9 mouse cellular contexts compared by ENCODE assay signal in the genomic region with DNA sequence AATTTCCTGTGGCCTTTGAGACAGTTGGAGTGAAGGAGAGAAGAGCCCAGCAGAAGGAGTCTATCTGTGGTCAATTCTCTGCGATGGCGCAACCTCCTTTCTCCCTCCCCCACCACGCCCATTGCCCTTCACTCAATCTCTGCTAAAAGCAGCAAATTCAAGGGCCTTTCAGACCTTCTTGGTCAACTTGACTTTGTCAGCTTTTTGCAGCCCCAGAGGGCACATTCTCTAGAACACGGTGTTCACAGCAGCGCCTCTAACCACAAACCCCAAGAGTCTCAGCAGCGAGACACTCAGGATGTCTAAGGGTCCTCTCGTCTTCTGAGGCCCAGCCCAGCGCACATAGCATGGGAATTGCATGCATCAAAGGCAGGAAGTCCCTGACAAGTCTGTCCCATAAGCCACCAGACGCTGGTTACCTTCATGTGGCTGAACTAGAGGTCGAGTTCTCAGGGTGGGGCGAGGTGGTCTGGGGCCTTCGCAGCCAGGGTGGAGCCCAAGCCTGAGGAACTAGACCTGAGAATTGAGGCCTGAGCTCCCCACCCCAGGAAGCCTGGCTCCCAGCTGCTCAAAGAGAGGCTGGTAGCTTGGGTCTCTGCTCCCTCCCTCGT. TPM values are rescaled to one million over a fixed set of nuclear protein-coding genes. Genes with fewer than 3 reads are reported as not detected.
DNase-seq lines count a peak whose midpoint lies in the region; ATAC-seq and TF ChIP-seq lines count a peak whose summit lies in the region.
"Had no signal": no experiment of that assay in that cellular context is flagged by ENCODE, and none has a peak within 500 bp of the region (broad histone marks: within the 10 kb centered on the region; RNA-seq: fewer than 3 reads in every experiment).

No protein-coding gene starts in this region.

- TF ChIP-seq CTCF in lung, postnatal 0 days (IDR thresholded peaks at IDR 0.05): no peak

- H3K36me3 ChIP-seq in heart, embryonic 13.5 days: no peaks in the 10 kb centered on the region
- no peaks in the 10 kb centered on the region for H3K36me3 ChIP-seq in heart, embryonic 16.5 days (ENCODE audit: control insufficient read depth, insufficient read depth)
- H3K36me3 ChIP-seq in lung, postnatal 0 days (ENCODE audit: insufficient read depth, low read length): no peaks in the 10 kb centered on the region

- no peak overlapping the region for H3K4me2 ChIP-seq in heart, embryonic 13.5 days
- H3K4me2 ChIP-seq in heart, embryonic 16.5 days (ENCODE audit: low read depth, low read length): peak overlapping the region; percentile 27; the same call in 1 of the 2 replicates
- H3K4me2 ChIP-seq in lung, postnatal 0 days (replicated peaks; ENCODE audit: low read depth, low read length): no peak overlapping the region

- H3K9me3 ChIP-seq in heart, embryonic 13.5 days: 0 out of 2 replicates have a peak, but pooled peaks cover 5% of the 10 kb centered on the region
- H3K9me3 ChIP-seq in heart, embryonic 16.5 days (replicated peaks; ENCODE audit: control insufficient read depth, low read length): peaks cover 5% of the 10 kb centered on the region; the same call in 1 of the 2 replicates
- no peaks in the 10 kb centered on the region for H3K9me3 ChIP-seq in lung, postnatal 0 days (ENCODE audit: low read length)

- peaks cover 27% of the 10 kb centered on the region for H3K4me1 ChIP-seq in heart, embryonic 13.5 days
- H3K4me1 ChIP-seq in heart, embryonic 16.5 days (ENCODE audit: control insufficient read depth, insufficient read depth, low read length): peaks cover 24% of the 10 kb centered on the region
- H3K4me1 ChIP-seq in lung, postnatal 0 days (ENCODE audit: insufficient read depth, low read depth, low read length): peaks cover 16% of the 10 kb centered on the region; the same call in 1 of the 2 replicates

- H3K4me3 ChIP-seq in heart, embryonic 13.5 days: no peak overlapping the region
- H3K4me3 ChIP-seq in heart, embryonic 16.5 days (ENCODE audit: low read length): no peak overlapping the region
- H3K4me3 ChIP-seq in lung, postnatal 0 days (ENCODE audit: low read depth, low read length): no peak overlapping the region

- WGBS in heart, embryonic 13.5 days: 60% methylated on average over 13 of the region's 13 CpGs
- 50% methylated on average over 13 of the region's 13 CpGs for WGBS in heart, embryonic 16.5 days
- WGBS in lung, postnatal 0 days: 25% methylated on average over 13 of the region's 13 CpGs

- DNase-seq in heart, adult 9 months (ENCODE audit: low spot score in 2 of 2): no peak
- peak; percentile 93 for DNase-seq in lung, postnatal 0 days (ENCODE audit: low spot score)
- peak; percentile 83 for DNase-seq in thymus, postnatal 0 days (ENCODE audit: low spot score)
- DNase-seq in right cerebral cortex, adult 2 months (ENCODE audit: low spot score in 2 of 2): no peak
- no peak for DNase-seq in layer of hippocampus, adult 18-20 months (ENCODE audit: low spot score in 2 of 2)
- DNase-seq in embryo, embryonic 10.5 days (ENCODE audit: low spot score): no peak

- ATAC-seq in heart, embryonic 13.5 days (ENCODE audit: extremely low read depth, insufficient number of reproducible peaks, low FRiP score, low TSS enrichment): no peak
- peak; percentile 38; the same call in 1 of the 2 replicates for ATAC-seq in heart, embryonic 16.5 days (replicated peaks; ENCODE audit: extremely low read depth, insufficient read depth, low FRiP score)
- ATAC-seq in lung, postnatal 0 days: peak; percentile 73
- ATAC-seq: Patski had no signal

- TF ChIP-seq EP300 in lung, postnatal 0 days (IDR thresholded peaks at IDR 0.05): no peak

- H3K27me3 ChIP-seq in heart, embryonic 13.5 days (replicated peaks): no peaks in the 10 kb centered on the region
- H3K27me3 ChIP-seq in heart, embryonic 16.5 days (ENCODE audit: control insufficient read depth, insufficient read depth, low read length): no peaks in the 10 kb centered on the region
- H3K27me3 ChIP-seq in lung, postnatal 0 days (replicated peaks; ENCODE audit: insufficient read depth, low read length): no peaks in the 10 kb centered on the region
- H3K27me3 ChIP-seq: Patski had no signal

- H3K27ac ChIP-seq in heart, embryonic 13.5 days (replicated peaks): peak overlapping the region; percentile 59
- peak overlapping the region; percentile 62 for H3K27ac ChIP-seq in heart, embryonic 16.5 days (ENCODE audit: low read length)
- H3K27ac ChIP-seq in lung, postnatal 0 days (ENCODE audit: low read length): peak overlapping the region; percentile 87

- no peak overlapping the region for H3K9ac ChIP-seq in heart, embryonic 13.5 days
- H3K9ac ChIP-seq in heart, embryonic 16.5 days (ENCODE audit: low read length): no peak overlapping the region
- no peak overlapping the region for H3K9ac ChIP-seq in lung, postnatal 0 days (replicated peaks; ENCODE audit: low read depth)

RNA-seq across cellular contexts. Expression of a gene that starts 37.8 kb away (rescaled TPM):
- polyA plus RNA-seq in heart, embryonic 13.5 days (2015; fragmentation: Nextera tagmentation; extraction: Ambion mirVana): 281 and 299 TPM in 2 replicates
- 235 and 294 TPM in 2 replicates for polyA plus RNA-seq in heart, embryonic 16.5 days (2015; fragmentation: Nextera tagmentation; extraction: Ambion mirVana)
- 83.6 and 97.1 TPM in 2 replicates for polyA plus RNA-seq in lung, postnatal 0 days (2015; fragmentation: Nextera tagmentation; extraction: Ambion mirVana)
- 427 and 439 TPM in 2 replicates for polyA plus RNA-seq in thymus, postnatal 0 days (2015; fragmentation: Nextera tagmentation; extraction: Ambion mirVana)
- total RNA-seq in layer of hippocampus, adult 18-20 months (2021): 10 to 100 TPM; 23.3 to 23.9 TPM

RNA-seq across cellular contexts. Expression of a gene that starts 41.1 kb away (rescaled TPM):
- 9.7 and 10.2 TPM in 2 replicates for polyA plus RNA-seq in heart, embryonic 13.5 days (2015; fragmentation: Nextera tagmentation; extraction: Ambion mirVana)
- polyA plus RNA-seq in heart, embryonic 16.5 days (2015; fragmentation: Nextera tagmentation; extraction: Ambion mirVana): 10.2 and 10.7 TPM in 2 replicates
- 20.0 and 22.3 TPM in 2 replicates for polyA plus RNA-seq in lung, postnatal 0 days (2015; fragmentation: Nextera tagmentation; extraction: Ambion mirVana)
- 7.3 and 8.7 TPM in 2 replicates for polyA plus RNA-seq in thymus, postnatal 0 days (2015; fragmentation: Nextera tagmentation; extraction: Ambion mirVana)
- 10 to 100 TPM; 28.4 to 29.4 TPM for total RNA-seq in layer of hippocampus, adult 18-20 months (2021)

Comparison
In these comparisons a context has a peak if more than half of its experiments do, and no peak if none do; other contexts are left out.
1. DNase-seq: peak in lung, postnatal 0 days (single experiment) and thymus, postnatal 0 days (single experiment); none in heart, adult 9 months (0 of 2), right cerebral cortex, adult 2 months (0 of 2), layer of hippocampus, adult 18-20 months (0 of 2) and embryo, embryonic 10.5 days (single experiment).
2. Peak in every context shown above with its lines, with median percentiles within 50 percentile points of each other: H3K27ac ChIP-seq.